Mouse (Mus musculus) neural tube, embryonic 15.5 days (tissue): ENCODE data around the gene Cacul1. TPM values are rescaled to one million over a fixed set of nuclear protein-coding genes. Genes with fewer than 3 reads are reported as not detected.
"Not testable (repeated sequence)": the region's sequence is repeated elsewhere in the genome, so short reads cannot be mapped to it uniquely, and the experiment has no call there.

Experiments used
- ATAC-seq: fragments of 200-750 bp; cut with Nextera tagmentation; 2 replicates; pipeline ENCODE4 v1.8.0; 2017; ENCODE audit warnings: mild to moderate bottlenecking, moderate TSS enrichment, moderate library complexity; ENCODE audit not compliant: low FRiP score
- H3K27ac ChIP-seq: fragments of 300-500 bp; sonication (generic); replicated peaks from 2 replicates; pipeline ENCODE4 v1.5.1; 2015; ENCODE audit warnings: mild to moderate bottlenecking, inconsistent platforms
- H3K27me3 ChIP-seq: fragments of 300-500 bp; sonication (generic); replicated peaks from 2 replicates; pipeline ENCODE4 v1.6.1; 2015; ENCODE audit warnings: inconsistent platforms
- H3K36me3 ChIP-seq: fragments of 300-500 bp; sonication (generic); 2 replicates; pipeline ENCODE4 v1.6.1; 2015; ENCODE audit warnings: inconsistent platforms
- H3K4me1 ChIP-seq: fragments of 300-500 bp; sonication (generic); 2 replicates; pipeline ENCODE4 v1.6.1; 2015; ENCODE audit warnings: inconsistent platforms
- H3K4me2 ChIP-seq: fragments of 300-500 bp; sonication (generic); 2 replicates; pipeline ENCODE4 v1.6.1; 2015; ENCODE audit warnings: inconsistent platforms, mild to moderate bottlenecking, moderate library complexity
- H3K4me3 ChIP-seq: fragments of 300-500 bp; sonication (generic); replicated peaks from 2 replicates; pipeline ENCODE4 v1.5.1; 2015; ENCODE audit warnings: mild to moderate bottlenecking, inconsistent platforms
- H3K9ac ChIP-seq: fragments of 300-500 bp; sonication (generic); replicated peaks from 2 replicates; pipeline ENCODE4 v1.6.1; 2015; ENCODE audit warnings: mild to moderate bottlenecking, inconsistent platforms
- H3K9me3 ChIP-seq: fragments of 300-500 bp; sonication (generic); replicated peaks from 2 replicates; pipeline ENCODE4 v1.6.1; 2016; ENCODE audit warnings: inconsistent platforms
- WGBS: fragments of 180-500 bp; shearing (Covaris S2); methylation state at CpG from one replicate; pipeline ENCODE4 v1.1.7; 2015; ENCODE audit warnings: mixed read lengths; 5-methylcytosine and 5-hydroxymethylcytosine counted together
- polyA plus RNA-seq: library from polyadenylated mRNA; unstranded; fragments of >200 nt; fragmentation: Nextera tagmentation; extraction: Ambion mirVana; gene quantifications from 2 replicates; pipeline ENCODE4 v1.2.1, GENCODE M21; 2015

The Cacul1 gene
- 21.7 and 23.5 TPM in 2 replicates for polyA plus RNA-seq

DNA sequence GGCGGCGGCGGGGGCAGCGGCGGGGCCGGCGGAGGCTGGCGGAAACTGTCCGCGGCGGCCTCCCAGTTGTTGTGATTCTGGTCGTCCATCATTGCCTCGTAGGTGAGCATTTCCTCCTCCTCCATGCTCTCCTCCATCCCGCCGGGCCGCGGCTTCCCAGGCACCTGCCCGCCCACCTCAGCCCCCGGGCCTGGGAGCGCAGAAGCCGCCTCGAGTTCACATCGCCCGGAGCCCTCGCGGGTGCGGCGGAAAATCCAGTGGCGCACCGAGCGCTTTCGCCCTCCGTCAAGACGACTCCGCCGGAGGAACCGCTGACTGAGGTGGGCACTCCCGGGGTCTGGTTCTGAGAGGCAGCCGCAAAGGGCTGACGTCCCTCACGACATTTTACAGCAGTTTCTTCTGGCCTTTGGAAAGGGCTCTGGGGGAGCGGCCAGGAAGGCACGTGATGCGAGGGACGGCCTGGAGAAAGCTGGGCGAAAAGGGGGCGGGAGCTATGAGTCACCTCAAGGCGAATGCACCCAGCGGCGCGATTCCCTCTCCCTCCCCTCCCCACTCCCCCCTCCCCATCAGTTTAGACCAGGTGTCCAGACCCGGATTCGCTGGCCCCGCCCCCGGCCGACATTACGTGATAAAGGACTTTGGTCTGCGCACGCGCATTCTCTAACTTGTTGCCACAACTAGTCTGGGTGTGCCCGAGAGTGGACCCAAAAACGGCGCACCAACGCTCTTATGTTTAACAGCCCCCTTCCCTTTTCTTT lies at the start of gene Cacul1:
TSS of gene Cacul1 (minus strand) at position 444 of the 758 bp plus-strand sequence.
- no peaks in the 10 kb centered on the region for H3K9me3 ChIP-seq
- H3K4me2 ChIP-seq: peak within 1 kb of the TSS; percentile 80
- peak; percentile 97 for ATAC-seq
- WGBS: 2% methylated on average over 59 of the region's 64 CpGs
- no peaks in the 10 kb centered on the region for H3K27me3 ChIP-seq
- H3K27ac ChIP-seq: peak within 1 kb of the TSS; percentile 92
- no peaks in the 10 kb centered on the region for H3K36me3 ChIP-seq
- peak within 1 kb of the TSS; percentile 94 for H3K9ac ChIP-seq
- peak within 1 kb of the TSS; percentile 99 for H3K4me3 ChIP-seq
- peaks cover 36% of the 10 kb centered on the region for H3K4me1 ChIP-seq

DNA sequence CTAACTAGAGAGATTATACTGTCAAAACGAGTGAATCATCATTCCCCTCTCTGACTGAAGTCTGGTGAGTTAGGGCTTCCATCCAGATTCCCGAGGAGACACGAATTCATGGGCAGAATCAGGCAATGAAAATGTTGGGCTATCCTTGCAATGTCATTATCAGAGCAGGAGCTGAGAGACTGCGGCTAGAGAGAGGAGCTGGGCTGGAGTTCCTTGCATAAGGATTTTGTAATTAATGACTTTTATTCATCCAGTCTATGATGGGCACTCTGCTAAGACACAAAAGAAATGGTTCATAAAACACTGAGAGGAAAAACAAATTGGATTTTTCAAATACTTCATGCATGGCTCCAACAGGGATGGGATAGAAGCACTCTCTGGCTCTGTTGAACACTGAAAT lies 38.6 kb upstream of the Cacul1 start:
- no peaks in the 10 kb centered on the region for H3K36me3 ChIP-seq
- no peak overlapping the region for H3K4me3 ChIP-seq
- H3K27me3 ChIP-seq: no peaks in the 10 kb centered on the region
- H3K4me2 ChIP-seq: no peak overlapping the region
- H3K9ac ChIP-seq: no peak overlapping the region
- ATAC-seq: no peak
- no peaks in the 10 kb centered on the region for H3K9me3 ChIP-seq
- no peak overlapping the region for H3K27ac ChIP-seq
- WGBS: 61% methylated on average over 4 of the region's 4 CpGs
- no peaks in the 10 kb centered on the region; the same call in 1 of the 2 replicates for H3K4me1 ChIP-seq

DNA sequence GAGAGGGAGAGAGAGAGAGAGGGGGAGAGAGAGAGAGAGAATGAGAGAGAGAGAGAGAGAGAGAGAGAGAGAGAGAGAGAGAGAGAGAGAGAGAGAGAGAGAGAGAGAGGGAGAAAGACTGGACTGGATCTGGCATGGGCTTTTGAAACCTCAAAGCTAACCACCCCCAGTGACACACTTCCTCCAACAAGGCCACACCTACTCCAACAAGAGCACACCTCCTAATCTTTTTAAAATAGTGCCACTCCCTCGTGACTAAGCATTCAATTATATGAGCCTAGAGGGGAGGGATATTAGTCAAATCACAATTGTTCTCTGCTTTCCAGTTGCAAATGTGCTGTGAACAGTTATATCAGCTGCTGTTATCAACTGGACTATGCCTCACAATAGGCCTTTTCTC lies 36.2 kb upstream of the Cacul1 start:
- no peak for ATAC-seq
- no peaks in the 10 kb centered on the region for H3K9me3 ChIP-seq
- no peak overlapping the region for H3K27ac ChIP-seq
- 34% methylated on average over 1 of the region's 1 CpGs for WGBS
- H3K36me3 ChIP-seq: no peaks in the 10 kb centered on the region
- no peak overlapping the region for H3K9ac ChIP-seq
- no peak overlapping the region for H3K4me2 ChIP-seq
- H3K4me3 ChIP-seq: no peak overlapping the region
- no peaks in the 10 kb centered on the region for H3K27me3 ChIP-seq
- H3K4me1 ChIP-seq: no peaks in the 10 kb centered on the region; the same call in 1 of the 2 replicates

DNA sequence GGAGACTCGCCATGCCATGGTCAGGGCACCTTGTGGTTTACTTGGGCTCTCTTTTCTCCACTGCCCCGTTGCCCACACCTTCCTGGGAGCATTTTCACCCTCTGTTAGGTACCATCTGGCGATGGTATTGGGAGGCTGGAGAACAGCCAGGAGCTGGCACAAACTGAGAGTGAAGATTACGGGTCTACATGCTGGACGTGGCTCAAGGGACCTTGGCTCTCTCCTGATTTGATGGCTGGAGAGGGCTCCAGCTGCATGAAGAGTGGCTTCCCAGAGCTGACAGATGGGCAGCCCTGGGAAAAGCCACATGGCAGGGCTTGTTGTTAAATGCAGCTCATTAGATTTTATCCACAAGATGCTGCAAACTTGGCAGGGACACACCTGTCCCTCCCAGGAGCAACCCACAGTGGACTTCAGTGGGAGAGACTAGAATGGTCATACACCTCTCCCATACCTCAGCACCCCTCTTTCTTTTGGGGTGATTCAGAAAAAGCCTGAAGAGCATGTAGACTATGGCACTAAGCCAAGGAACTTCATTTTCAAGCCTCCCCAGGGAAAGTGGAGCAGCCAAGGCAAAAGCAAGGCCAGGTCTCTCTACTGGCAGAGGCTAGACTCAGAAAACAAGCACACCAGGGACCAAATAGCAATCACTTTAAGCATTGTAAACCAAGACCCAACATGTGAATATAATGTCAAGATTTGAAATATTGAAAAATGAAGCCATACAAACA lies 34.8 kb upstream of the Cacul1 start:
- WGBS: 55% methylated on average over 5 of the region's 5 CpGs
- no peak for ATAC-seq
- Histone ChIP-seq H3K27ac (no peak overlapping the region), H3K4me2 (no peak overlapping the region), H3K9me3 (no peaks in the 10 kb centered on the region), H3K36me3 (no peaks in the 10 kb centered on the region), H3K9ac (no peak overlapping the region), H3K4me1 (peaks cover 5% of the 10 kb centered on the region; the same call in 1 of the 2 replicates), H3K4me3 (no peak overlapping the region), H3K27me3 (no peaks in the 10 kb centered on the region)

DNA sequence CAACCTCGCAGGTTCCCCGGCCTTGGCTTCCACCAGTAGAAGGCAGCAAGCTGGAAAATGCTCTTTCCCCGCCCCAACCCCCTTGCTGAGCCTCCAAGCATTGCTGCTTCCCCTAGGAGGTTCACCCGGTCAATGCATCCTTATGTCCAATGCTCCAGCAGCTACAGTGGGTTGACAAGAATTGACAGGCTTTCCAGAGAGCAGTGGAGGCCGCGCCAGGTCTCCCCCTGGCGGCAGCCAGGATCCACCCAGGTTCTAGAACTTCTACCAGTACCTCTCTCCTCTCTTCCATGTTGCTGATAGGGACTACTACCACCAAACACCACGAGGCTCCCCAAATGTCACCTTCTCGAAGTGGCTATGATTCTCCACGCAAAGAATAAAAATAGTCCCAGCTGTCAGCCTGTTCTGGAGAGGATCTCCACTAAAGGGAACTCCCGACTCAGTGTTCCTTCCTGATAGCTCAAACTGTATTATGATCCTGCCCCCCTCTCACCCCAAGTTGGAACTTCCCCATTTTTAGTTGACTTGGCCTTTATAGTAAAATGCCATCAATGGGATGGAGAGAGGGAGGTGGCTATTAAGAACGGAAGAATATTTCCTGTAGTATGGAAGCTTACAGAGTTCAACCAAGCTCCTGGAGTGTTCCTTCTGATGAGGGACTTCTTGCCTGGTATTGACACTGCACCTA lies 30.8 kb upstream of the Cacul1 start:
- 55% methylated on average over 12 of the region's 12 CpGs for WGBS
- H3K4me3 ChIP-seq: no peak overlapping the region

DNA sequence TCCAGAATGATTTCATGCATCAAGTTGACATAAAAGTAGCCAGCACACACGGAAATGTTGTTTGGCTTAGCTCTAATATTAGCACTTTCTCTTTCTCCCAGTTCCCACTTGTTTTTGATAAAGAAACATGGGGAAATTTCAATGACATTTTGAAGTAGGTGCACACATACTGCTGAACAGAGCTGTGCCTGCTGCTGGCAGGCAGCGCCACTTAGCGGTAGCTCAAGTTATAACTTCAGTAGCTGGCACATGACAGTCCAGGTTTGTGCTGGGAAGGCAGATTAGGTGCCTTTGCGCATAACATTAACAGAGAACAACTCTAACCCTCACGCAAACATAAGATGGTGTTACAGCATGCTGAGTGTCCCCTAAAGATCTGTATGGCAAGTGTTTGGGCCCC lies 27.9 kb upstream of the Cacul1 start:
- no peak overlapping the region for H3K9ac ChIP-seq
- no peak overlapping the region for H3K4me2 ChIP-seq
- H3K27me3 ChIP-seq: no peaks in the 10 kb centered on the region
- 0 out of 2 replicates have a peak, but pooled peaks cover 5% of the 10 kb centered on the region for H3K4me1 ChIP-seq
- WGBS: 37% methylated on average over 5 of the region's 5 CpGs
- no peaks in the 10 kb centered on the region for H3K36me3 ChIP-seq
- no peaks in the 10 kb centered on the region for H3K9me3 ChIP-seq
- no peak for ATAC-seq
- H3K27ac ChIP-seq: no peak overlapping the region
- H3K4me3 ChIP-seq: no peak overlapping the region

More for the DNA sequence above, 30.8 kb upstream of the Cacul1 start:
- Histone ChIP-seq H3K9ac (no peak overlapping the region), H3K4me1 (peaks cover 5% of the 10 kb centered on the region; the same call in 1 of the 2 replicates), H3K9me3 (no peaks in the 10 kb centered on the region), H3K27me3 (no peaks in the 10 kb centered on the region), H3K27ac (no peak overlapping the region), H3K4me2 (no peak overlapping the region), H3K36me3 (no peaks in the 10 kb centered on the region)
- ATAC-seq: no peak

DNA sequence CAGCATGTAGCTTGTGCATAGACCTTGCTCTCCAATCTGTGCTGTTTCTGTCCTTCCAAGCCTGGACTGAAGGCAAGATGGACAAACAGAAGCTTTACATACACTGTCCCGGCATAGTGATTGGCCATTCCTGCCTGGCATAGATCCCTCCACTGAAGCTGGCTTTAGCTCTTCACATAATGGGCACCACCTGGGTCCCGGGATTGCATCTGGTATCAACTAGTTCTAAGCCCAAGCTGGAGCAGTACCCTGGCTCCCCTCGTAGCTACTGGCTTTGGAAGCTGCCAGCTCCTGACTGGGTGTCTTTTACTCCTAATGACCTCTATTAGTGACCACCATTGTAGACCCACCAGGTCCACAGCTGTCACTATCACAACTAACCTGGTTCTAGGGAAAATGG lies 22.8 kb upstream of the Cacul1 start:
- Histone ChIP-seq H3K27me3 (no peaks in the 10 kb centered on the region), H3K9me3 (no peaks in the 10 kb centered on the region), H3K4me2 (no peak overlapping the region), H3K36me3 (no peaks in the 10 kb centered on the region), H3K9ac (no peak overlapping the region), H3K27ac (no peak overlapping the region), H3K4me1 (no peaks in the 10 kb centered on the region), H3K4me3 (no peak overlapping the region)
- no peak for ATAC-seq
- 79% methylated on average over 3 of the region's 3 CpGs for WGBS

DNA sequence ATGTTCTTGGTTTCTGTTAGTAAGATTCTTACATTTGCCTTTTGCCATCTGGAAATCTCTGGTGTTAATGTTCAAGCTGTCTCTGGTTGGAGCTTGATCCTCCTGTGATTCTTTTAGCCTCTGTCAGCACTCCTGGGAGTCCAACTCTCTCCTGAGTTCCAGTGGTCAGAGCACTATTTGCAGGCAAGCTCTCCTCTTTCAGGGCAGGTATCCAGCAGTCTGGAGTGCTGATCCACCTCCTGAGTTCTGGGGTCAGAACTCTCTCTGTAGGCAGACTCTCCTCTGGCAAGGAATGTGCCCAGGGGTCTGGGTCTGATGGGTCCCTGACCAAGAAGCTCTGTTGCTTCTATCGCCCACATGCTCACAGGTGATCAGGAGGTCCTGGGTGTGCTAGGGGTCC lies 21.2 kb upstream of the Cacul1 start:
- not testable (repeated sequence) for ATAC-seq

DNA sequence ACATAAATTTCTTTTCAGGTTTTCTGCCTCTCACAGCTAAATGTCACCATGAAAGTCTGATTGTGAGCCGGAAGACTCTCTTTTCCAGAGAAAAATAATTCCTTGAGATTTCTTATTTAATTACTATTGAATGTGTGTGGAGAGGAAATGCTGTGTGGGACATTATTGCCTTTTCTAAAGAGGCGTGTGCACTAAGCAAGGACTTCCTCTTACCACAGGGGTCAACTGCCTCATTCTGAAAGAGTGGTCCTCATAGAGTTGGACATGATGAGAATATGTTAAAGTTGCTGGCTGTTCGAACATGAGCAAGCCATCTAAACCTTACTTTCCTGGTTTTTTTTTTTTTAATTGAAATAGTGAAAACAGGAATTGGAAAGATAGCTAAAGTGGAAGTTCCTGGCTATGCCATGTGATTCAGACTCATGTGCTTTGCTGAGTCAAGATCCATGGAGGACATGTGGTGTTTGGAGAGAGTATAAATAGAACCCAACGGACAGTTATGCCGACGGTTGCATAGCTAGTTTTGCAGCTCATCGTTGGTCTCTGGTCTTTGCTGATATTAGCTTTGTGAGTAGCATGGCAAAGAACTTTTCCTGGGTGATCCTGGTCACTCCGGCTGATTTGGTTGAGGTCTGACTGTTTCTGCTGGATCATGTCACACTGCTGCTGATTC lies 17.3 kb upstream of the Cacul1 start:
- Histone ChIP-seq H3K9me3 (no peaks in the 10 kb centered on the region), H3K27ac (no peak overlapping the region), H3K4me2 (no peak overlapping the region), H3K4me3 (no peak overlapping the region), H3K9ac (no peak overlapping the region), H3K27me3 (no peaks in the 10 kb centered on the region), H3K36me3 (no peaks in the 10 kb centered on the region), H3K4me1 (no peaks in the 10 kb centered on the region)
- WGBS: 93% methylated on average over 8 of the region's 8 CpGs
- no peak for ATAC-seq

More for the DNA sequence above, 21.2 kb upstream of the Cacul1 start:
- H3K36me3 ChIP-seq, H3K27me3 ChIP-seq, H3K27ac ChIP-seq, H3K4me2 ChIP-seq, H3K9ac ChIP-seq, H3K9me3 ChIP-seq, H3K4me1 ChIP-seq, H3K4me3 ChIP-seq: not testable (repeated sequence)
- 86% methylated on average over 1 of the region's 1 CpGs for WGBS

DNA sequence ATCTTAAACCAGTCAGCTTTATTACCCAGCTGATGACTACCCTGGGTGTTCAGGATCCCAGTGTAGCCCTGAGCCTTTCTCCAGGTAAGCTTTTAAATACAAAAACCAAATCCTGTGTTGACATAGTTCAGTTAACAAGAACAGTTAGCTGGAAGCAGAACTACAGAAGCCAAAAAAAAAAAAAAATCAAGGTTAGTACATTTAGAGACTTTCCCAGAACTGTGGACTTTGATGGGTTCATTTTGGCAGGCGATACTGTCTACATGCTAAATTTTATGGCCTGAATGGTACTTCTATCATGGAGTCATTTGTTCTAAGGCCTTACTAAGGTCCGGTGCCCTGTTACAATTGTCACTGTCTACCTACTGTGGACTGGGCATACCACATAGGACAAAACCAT lies 8.8 kb upstream of the Cacul1 start:
- 94% methylated on average over 2 of the region's 2 CpGs for WGBS
- Histone ChIP-seq H3K4me1 (no peaks in the 10 kb centered on the region), H3K9ac (no peak overlapping the region), H3K27me3 (no peaks in the 10 kb centered on the region), H3K36me3 (no peaks in the 10 kb centered on the region), H3K27ac (no peak overlapping the region), H3K4me3 (no peak overlapping the region), H3K9me3 (no peaks in the 10 kb centered on the region), H3K4me2 (no peak overlapping the region)
- no peak for ATAC-seq

DNA sequence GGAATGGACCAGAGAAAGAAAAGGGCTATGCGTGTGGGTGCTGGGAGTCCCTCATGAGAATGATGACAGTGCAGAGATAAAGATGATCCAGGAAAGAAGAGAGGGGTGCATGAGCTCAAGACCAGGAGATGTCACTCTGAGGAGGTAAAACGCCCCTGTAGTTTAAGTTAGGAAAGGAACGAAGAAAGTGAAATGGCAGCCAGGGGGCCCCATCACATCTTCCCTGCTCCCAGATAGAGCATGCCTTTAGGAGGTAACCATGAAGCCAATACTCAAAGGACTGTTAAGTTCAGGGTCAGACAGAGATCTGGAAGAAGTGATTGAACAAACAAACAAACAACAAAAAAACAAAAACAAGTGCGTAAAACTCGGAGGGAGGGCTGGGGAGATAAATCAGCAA lies 5.8 kb upstream of the Cacul1 start:
- no peak for ATAC-seq
- Histone ChIP-seq H3K4me3 (no peak overlapping the region), H3K4me2 (no peak overlapping the region), H3K36me3 (no peaks in the 10 kb centered on the region), H3K9me3 (no peaks in the 10 kb centered on the region), H3K27me3 (no peaks in the 10 kb centered on the region), H3K4me1 (peaks cover under 1% of the 10 kb centered on the region; the same call in 1 of the 2 replicates), H3K27ac (no peak overlapping the region), H3K9ac (no peak overlapping the region)
- 76% methylated on average over 5 of the region's 5 CpGs for WGBS
